Mouse (Mus musculus) MN1 (cell line): ENCODE data around the gene Zbtb7a.

Source experiments
- DNase-seq: peaks from one replicate; pipeline ENCODE4 v3.0.0-alpha.2; 2016; ENCODE audit warnings: low spot score

The Zbtb7a gene

DNA sequence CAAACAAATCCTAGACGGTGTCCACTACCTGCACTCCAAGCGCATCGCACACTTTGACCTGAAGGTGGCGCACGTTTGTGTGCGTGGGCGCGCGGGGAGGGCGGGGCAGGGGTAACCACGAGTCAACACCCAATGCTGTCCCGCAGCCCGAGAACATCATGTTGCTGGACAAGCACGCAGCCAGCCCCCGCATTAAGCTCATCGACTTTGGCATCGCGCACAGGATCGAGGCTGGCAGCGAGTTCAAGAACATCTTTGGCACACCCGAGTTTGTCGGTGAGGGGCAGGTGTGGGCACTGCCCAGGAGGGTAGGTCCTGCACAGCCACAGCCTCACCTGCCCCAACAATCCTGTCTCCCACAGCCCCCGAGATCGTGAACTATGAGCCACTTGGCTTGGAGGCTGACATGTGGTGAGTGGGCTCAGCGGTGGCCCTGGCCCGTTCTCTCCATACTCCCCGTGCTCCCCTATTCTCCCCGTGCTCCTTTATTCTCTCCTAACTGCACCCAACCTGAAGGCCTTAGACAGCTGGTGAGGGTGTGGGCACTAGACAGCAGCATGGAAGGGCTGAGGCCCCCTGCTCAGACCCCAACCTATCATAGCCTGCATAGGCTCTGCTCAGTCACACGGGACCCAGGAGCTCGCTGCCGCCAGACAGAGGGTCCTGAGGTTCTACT is 55.4 kb downstream of the Zbtb7a start:
- DNase-seq, result no peak

DNA sequence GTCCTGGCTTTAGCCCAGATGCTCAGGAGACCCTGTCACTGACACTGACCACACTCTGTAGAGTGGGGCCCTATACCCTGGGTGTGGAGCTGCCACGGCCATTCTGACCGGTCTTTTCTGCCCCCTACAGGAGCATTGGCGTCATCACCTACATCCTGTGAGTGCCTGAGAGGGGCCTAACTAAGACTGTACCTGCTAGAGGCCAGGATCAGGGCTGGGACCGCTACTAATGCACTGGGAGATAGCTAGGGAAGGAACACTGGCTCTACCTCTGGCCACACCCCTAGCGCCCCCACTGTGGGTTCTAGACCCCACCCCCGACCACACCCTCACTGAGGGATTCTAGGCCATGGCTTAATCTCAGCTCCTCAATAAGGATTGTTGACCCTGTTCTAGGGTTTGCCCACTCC is 55.9 kb downstream of the Zbtb7a start:
- DNase-seq, result no peak

DNA sequence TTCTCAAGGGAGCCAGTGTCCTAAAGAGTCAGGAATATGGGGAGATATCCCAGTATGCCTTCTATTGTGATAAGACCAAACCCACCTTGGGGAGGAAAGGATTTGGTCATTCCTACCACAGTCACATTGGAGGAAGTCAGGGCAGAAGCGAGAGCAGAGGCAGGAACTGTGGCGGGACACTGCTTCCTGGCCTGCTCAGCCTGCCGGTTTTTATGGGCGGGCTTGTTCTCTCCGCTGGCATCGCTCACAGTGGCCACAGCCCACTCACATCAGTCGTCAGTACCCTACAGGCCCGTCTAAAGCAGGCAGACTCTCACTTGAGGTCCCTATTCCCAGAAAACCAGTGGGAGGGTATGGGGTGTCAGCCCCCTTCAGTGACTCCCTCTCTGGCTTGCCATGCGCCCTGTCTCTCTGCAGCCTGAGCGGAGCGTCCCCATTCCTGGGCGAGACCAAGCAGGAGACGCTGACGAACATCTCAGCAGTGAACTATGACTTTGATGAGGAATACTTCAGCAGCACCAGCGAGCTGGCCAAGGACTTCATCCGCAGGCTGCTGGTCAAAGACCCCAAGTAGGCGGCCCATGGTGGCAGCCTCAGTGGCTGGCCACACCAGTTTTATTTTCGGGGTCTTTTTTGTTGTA is 56.4 kb downstream of the Zbtb7a start:
- DNase-seq, result no peak

GRCm38 (mm10) chr10:81192270-81192967 is 57.4 kb downstream of the Zbtb7a start:
- DNase-seq, result no peak

DNA sequence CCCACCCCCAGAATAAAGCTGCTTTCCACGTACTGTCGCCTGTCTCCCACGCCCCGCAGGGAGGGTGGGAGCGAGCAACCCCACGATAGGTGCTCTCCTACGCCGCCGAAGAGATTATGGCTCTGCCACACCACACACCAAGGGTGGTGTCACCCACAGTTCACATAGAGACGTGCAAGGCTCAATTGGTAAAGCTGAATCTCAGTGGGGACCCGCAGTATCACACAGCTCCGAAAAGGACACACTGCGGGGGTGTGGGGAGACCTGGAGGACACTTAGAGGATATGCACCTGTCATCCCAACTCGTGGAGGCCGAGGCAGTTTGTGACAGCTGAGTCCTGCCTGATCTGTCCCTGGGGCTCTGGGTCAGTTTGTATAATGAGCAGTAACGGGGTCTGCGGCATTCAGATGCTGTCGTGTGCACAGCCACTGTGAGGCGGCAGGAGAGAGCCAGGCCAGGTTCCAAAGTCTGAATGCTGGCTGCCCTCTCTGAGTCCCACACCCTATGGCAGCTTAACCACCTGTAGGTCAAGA is 58.0 kb downstream of the Zbtb7a start:
- DNase-seq, result no peak

DNA sequence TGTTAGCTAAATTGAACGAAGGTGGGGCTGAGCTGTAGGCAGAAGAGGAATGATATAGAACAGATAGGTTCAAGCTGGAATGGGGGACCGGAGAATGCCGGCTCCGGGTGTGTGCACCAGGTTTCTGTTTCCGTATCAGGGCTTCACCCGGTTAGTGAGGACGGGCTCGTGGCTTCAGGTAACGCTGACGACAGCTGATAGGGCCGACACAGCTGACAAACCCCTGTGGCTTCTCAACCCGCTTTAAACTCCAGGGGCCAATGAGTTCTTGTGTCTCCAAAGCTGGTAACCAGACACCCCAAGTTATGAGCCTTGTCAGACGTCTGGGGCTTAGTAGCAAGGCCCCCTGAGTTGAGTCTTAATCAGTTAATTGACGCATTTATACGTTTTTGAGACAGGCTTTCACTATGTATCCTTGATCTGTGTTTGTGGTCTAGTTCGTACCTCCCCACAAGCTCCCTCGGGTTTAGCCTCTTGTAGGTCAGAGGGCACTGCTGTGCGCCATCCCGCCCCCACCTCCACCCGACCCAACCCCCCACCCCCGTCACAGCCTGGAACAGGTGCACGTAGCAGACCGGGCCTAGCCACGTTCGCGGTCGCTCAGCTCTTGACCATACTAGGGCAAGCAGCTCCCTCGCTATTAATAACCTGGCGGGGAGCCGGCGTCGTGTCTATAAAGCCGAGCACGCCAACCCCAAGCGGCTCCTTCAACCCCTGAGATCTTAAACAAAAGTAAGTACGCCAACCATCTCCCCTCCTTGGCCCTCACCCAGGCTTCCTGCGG is 59.2 kb downstream of the Zbtb7a start:
- no peak for DNase-seq

DNA sequence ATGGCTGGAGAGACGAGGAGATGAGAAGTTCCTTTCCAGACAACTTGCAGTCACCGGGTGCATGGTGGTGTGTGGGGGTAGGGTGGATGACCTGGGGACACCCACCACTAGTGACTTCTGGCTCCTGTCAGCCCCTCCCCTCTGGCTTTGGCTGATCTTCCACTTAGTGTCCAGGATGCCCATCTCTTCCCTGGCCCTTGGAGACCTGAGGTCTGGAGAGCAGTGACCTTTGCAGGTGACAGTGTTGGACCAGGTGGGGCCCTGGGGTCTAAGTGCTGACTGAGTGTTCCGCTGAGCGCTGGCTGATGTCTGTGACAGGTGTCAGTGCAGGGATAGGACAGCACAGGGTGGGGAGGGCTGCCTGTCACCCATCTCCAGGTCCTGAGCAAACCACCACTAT is 60.3 kb downstream of the Zbtb7a start:
- DNase-seq, result no peak

DNA sequence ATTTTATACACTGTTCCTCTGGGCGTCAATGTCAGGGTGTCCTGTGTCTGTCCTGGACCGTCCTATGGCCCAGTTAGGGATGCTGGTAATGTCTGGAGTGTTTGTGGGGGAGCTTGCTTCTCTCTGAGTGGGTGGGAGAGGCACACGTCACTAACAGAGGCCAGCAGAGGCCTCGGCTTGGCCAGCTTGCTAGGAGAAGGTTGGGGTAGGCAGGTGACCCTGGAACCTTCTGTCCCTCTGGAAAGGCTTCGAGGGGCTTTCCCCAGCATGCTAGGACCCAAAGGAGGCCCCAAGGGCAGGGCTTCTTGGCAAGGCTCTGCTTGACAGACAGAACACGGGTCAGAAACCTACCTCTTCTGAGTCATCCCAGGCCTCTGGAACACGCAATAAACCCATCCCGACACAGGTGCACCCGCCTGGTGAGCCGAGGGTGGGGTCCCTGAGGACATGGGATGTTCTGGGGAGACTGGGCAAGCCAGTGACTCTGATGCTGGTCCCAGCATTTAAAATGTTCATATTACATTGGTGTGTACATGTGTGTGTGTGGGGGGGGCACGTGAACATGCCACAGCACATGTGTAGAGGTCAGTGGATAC is 61.5 kb downstream of the Zbtb7a start:
- no peak for DNase-seq

GRCm38 (mm10) chr10:81197305-81197704 is 62.3 kb downstream of the Zbtb7a start:
- no peak for DNase-seq

DNA sequence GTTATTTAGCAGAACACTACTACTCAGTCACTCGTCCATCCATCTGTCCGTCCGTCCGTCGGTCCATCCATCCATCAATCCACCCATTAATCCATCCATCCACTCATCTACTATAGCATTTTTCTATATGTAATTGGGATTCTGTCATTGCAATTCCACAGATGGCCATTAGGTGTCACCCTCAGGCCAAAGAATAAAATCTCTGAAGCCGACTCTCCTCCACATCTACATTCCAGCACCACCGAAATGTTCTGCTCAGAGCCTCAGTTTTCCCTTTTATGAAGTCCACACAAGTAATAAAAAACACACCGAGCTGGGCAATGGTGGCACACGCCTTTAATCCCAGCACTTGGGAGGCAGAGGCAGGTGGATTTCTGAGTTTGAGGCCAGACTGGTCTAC is 63.2 kb downstream of the Zbtb7a start:
- DNase-seq, result peak; percentile 79

DNA sequence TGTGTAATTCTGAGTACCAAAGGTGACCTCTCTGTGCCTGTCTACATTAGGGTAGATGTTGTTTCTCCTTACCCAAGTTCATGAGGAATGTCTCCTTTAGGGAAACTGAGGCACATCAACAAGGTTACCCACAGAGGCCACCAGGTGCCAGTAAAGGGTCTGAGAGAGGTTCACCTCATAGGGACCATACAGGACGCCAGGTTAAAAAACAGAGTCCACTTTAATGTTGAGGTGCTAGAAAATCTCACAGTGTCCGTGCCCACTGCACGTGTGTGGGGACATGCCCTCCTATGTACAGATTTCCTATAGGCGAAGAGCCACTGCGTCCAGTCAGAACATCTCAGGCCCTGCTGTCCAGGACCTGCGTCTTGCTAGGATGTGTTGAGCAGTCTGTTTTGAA is 64.0 kb downstream of the Zbtb7a start:
- DNase-seq, result no peak

DNA sequence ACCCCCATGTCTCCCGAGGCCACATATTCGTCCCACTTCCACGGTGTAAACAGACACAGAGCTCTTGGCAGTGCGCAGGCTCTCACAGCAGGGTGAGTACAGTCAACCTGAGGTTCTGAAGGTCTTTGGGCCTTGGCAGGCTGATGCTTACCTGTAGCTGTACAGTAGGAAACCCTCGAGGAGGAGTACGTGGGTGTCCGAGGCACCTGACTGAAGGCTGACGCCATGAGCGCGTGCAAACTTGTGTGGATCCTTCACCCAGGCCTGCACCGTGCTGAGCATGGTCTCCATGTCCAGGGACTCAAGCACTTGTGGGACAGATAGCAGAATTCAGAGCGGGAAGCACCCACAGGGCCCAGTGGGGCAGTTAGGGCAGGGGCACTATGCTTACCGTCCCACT is 65.1 kb downstream of the Zbtb7a start:
- no peak for DNase-seq

GRCm38 (mm10) chr10:81200605-81201287 is 65.7 kb downstream of the Zbtb7a start:
- DNase-seq, result no peak

DNA sequence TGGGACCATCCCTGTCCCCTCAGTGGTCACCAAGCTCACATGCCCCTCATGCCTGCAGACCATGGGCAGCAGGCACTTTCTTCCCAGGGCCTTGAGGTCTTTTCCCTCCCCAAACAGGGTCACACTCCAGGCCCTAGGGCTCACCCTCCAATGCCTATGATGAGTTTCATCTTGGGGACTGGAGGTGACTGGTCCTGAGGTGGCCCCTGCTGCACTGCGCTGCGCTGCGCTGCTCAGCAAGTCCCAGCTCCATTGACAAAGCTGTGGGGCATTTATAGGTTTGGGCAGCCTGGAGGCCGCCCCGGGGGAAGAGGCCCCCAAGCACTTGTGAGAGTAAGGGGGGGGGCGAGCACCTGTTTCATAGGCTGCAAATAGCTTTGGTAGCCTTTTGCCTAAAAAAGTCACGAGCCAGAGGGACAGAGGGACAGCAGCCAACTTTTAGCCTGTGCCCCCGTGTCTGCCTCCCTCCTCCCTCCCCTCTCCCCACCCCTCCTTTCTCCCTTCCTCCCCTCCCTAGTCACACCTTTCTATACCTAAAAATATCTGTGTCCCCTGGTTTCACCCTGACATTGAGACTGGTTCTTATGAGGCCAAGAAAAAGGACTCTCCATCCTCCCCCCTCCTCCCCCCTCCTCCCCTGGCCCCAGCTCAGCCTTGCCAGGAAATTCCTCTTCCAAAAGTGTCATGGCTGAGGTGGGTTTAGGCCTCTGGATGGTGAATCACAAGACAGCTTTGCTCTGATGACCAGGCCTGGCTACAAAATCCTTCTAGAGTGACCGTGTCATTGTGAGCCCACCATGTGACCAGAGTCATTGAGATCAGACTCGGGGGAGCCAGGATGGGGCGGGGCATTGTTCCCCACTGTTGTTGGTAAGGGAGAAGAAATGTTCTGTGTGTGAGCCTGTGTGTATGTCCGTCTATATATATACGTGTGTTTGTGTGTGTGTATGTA is 67.1 kb downstream of the Zbtb7a start, which contains the start of gene Nmrk2:
Gene Nmrk2, minus strand, starts transcription at position 245 of the 952 bp plus-strand sequence.
- peak; percentile 31 for DNase-seq
